Mouse (Mus musculus): Measurements from ENCODE around the gene Rhbdl3. TPM values are rescaled to one million over a fixed set of nuclear protein-coding genes. Genes with fewer than 3 reads are reported as not detected.
A peak's percentile ranks its signal among the peaks of the same experiment; 100 is the strongest.

Gene Rhbdl3
- total RNA-seq, 2 experiments from 2014 or later = 0.21 to 1.2 TPM

DNA sequence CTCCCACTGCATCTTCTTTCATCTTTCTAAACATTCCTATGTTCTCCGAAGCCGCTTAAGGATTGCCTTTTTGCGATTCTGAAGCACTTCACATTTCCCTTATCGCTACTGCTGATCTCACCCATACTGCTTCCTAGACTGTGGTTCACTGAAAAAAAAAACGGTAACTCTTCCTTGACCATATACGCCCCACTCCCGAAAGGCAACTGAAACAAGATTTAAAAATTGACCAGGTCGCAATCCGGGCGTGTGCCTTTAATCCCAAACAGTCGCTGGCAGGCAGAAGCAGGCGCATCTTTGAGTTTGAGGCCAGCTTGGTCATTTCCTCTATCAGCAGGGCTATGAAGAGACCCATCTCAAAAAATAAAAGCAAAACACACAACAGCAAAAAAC lies 81.9 kb downstream of the Rhbdl3 start:
- peak; percentile 5; the same call in 1 of the 2 replicates for ATAC-seq (replicated peaks; ENCODE audit: poor library complexity, severe bottlenecking)

DNA sequence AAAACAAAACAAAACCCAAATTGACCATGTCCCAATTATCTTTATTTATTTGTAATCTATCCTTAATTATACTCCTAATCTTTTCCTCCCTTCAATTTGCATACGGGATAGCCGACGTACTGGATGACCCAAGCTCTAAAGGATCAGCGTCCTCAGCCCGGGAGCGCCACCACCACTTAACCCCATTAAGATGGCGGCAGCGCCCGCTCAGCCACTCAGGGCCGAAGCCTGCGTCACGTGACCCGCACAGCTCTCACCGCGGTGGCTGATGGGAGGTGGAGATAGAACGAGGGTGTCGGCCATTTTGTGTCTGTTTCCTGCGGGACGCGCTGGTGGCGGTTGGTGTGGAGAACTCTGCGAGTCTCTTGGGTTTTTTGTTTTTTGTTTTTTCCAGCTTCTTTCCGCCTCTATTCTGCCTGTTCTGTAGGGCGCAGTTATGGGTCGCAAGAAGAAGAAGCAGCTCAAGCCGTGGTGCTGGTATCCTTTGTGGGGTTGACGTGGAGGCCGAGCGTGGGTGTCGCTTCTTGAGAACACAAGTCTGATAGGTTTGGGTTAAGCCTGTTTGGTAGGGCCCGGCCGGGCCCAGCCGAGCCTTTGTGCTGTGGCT lies 82.4 kb downstream of the Rhbdl3 start, which contains the start of gene Zfp207:
Gene Zfp207, plus strand, starts transcription at position 261 of the 607 bp plus-strand sequence.
- ATAC-seq (replicated peaks; ENCODE audit: poor library complexity, severe bottlenecking) = peak; percentile 92

DNA sequence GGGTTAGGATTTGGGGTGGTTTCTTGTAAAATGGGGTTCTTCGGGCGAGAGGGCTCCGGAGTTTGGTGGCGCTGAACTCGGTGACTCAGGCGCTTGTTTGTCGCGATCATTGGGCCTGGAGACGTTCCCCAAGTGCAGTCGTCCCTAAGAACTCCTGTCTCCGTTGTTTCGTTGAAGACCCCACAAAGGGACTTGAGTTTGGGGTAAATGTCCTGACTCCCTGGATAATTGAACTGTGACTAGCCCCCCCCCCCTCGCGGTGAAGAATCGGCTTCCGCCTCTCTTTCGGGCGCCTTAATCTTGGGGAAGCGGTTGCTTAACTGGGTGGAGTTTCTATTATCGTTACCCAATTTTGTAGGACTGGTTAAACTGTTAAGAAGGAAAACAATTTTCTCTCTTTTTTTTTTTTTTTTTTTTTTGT lies 82.9 kb downstream of the Rhbdl3 start:
- peak; percentile 64 for ATAC-seq (replicated peaks; ENCODE audit: poor library complexity, severe bottlenecking)

DNA sequence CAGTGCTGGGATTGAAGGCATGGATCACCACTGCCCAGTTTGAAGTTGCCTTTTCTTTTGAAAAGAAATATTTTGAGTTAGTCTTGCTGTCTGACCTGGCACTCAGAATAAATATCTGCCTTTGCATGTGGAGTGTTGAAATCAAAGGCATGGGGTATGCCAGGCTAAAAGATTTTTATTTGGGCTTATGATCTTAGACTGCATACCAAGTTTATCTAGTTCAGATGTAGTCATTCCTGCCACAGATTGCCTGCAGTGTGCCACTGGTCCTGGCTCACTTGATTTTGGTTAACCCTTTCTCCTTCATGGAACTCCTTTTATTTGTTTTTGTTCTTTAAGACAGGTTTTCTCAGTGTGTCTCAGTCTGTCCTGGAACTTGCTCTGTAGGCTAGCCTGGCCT lies 83.7 kb downstream of the Rhbdl3 start:
- no peak for ATAC-seq (replicated peaks; ENCODE audit: poor library complexity, severe bottlenecking)

DNA sequence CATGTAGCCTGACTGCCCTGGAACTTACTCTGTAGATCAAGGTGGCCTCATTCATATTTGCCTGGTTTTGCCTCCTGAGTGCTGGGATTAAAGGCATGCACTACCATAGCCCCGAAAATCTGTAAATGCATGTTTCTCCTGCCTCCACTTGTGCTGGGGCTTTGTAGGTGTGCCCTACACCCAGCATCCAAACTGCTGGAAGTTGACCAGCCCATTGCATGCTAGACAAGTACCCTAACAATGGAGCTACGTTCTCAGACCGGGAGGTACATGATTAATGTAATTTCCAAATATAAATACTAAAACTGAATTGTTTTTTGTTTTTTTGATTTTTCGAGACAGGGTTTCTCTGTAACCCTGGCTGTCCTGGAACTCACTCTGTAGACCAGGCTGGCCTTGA lies 84.3 kb downstream of the Rhbdl3 start:
- no peak for ATAC-seq (replicated peaks; ENCODE audit: poor library complexity, severe bottlenecking)

DNA sequence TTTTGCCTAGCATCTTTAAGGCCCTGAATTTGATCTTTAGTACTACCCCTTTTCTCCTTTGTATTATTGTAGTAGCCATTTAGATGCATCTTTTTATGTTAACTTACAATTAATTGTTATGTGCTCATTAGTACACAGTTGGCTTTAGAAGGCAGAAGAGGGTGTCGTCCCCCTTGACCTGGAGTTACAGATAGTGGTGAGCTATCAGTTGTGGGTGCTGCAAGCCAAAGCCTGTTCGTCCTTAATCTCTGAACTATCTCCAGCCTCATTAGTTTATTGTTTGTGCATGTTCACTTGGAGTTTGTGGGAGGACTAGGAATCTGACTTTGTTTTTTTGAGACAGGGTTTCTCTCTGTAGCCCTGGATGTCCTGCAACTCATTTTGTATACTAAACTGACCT lies 86.1 kb downstream of the Rhbdl3 start:
- no peak for ATAC-seq (replicated peaks; ENCODE audit: poor library complexity, severe bottlenecking)

DNA sequence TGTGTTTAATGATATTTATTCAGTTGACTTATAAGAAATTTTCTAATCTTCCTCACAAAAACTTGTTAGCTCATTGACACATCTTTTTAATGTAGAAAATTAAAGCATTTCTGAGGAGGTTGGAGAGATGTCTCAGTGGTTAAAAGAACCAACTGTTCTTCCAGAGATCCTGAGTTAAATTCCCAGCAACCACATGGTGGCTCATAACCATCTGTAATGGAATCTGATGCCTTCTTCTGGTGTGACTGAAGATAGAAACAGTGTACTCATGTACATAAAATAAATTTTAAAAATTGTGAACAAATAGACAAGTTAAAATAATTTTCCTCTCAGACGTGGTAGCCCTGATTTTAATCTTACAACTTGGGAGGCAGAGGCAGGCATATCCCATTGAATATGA lies 89.2 kb downstream of the Rhbdl3 start:
- no peak for ATAC-seq (replicated peaks; ENCODE audit: poor library complexity, severe bottlenecking)

DNA sequence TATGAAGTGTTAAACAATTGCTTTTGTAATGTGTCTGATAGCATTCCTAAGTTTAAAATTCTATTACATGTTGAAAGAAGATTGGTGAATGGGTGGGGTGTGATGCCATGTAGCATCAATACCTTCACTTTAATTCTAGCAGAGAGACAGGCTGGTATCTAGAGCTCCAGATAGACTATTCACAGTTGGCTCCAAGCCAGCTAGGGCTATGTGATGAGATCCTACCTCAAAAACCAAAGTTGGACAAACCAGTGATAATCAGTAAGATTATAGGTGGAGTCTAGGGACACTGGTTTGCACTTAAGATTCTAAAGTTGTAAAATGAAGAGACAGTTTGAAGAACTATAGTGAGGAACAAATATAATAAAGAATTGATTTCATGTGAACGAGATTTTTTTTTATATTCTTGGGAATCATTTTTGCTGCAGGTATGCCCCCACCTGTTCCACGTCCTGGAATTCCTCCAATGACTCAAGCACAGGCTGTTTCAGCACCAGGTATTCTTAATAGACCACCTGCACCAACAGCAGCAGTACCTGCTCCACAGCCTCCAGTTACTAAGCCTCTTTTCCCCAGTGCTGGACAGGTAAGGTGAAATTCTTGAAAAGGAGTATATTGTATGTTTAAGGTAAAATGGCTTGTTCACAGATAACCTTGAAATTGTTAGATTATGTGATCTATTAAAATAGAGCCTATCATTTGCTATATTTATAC lies 90.9 kb downstream of the Rhbdl3 start:
- no peak for ATAC-seq (replicated peaks; ENCODE audit: poor library complexity, severe bottlenecking)

DNA sequence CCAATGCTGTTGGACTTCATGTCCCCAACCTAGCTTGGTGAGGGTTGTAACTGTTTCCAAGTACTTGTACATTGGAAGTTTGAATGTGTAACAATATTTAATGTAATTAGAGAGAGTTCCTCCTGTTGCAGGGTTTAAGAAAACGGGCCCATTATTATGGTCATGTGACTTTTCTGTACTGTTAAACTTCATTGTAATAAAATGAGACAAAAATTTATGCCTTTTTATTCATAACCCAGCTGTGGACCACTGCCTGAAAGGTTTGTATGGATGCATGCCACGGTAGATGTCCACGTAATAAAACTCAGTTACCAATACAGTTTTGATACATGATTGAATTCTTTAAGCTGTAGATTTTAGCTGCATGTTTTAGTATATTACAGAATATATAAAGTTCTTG lies 95.2 kb downstream of the Rhbdl3 start:
- no peak for ATAC-seq (replicated peaks; ENCODE audit: poor library complexity, severe bottlenecking)

DNA sequence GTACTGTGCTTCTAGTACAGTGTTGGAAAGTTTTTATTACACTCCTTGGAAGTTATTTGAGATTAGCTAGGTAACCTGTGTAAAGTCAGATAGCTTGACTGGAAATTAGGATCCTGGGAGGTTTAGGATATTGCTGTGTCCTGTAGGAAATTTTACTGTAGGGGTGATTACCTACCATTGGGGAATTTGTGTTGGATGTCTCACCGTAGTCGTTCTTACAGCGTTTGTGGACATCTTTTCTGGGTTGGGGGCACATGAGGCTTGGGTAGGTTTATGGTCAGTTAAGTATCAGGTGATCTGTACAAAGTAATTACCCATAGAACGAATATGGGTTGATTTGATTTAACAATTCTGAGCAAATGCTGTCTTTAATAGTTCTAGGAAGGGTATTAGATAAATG lies 95.9 kb downstream of the Rhbdl3 start:
- ATAC-seq (replicated peaks; ENCODE audit: poor library complexity, severe bottlenecking) = no peak

Other genes starting within 250 kb of the Rhbdl3 start
- gene Crlf3, start 219.9 kb upstream of the Rhbdl3 start, total RNA-seq (2014; fragmentation: Nextera tagmentation) = 85.9 and 104 TPM in 2 replicates
- gene Crlf3, start 219.9 kb upstream of the Rhbdl3 start, total RNA-seq (2017) = 95.3 and 97.5 TPM in 2 replicates
- gene Atad5, start 211.5 kb upstream of the Rhbdl3 start, total RNA-seq (2014; fragmentation: Nextera tagmentation) = 29.5 and 45.3 TPM in 2 replicates
- gene Atad5, start 211.5 kb upstream of the Rhbdl3 start, total RNA-seq (2017) = 34.5 and 37.3 TPM in 2 replicates
- gene Tefm, start 158.7 kb upstream of the Rhbdl3 start, total RNA-seq (2014; fragmentation: Nextera tagmentation) = 23.9 and 27.3 TPM in 2 replicates
- 23.1 and 23.8 TPM in 2 replicates for gene Tefm, start 158.7 kb upstream of the Rhbdl3 start, total RNA-seq (2017)
- not detected in 2 replicates for gene Adap2, start 146.8 kb upstream of the Rhbdl3 start, total RNA-seq (2014; fragmentation: Nextera tagmentation)
- gene Adap2, start 146.8 kb upstream of the Rhbdl3 start, total RNA-seq (2017) = not detected in 2 replicates
- 11.1 and 11.8 TPM in 2 replicates for gene Rnf135, start 117.1 kb upstream of the Rhbdl3 start, total RNA-seq (2014; fragmentation: Nextera tagmentation)
- gene Rnf135, start 117.1 kb upstream of the Rhbdl3 start, total RNA-seq (2017) = 3.3 and 6.4 TPM in 2 replicates
- gene Rhot1, start 91.9 kb upstream of the Rhbdl3 start, total RNA-seq (2014; fragmentation: Nextera tagmentation) = 49.8 and 54.1 TPM in 2 replicates
- 44.8 and 58.0 TPM in 2 replicates for gene Rhot1, start 91.9 kb upstream of the Rhbdl3 start, total RNA-seq (2017)
- 6.4 and 11.8 TPM in 2 replicates for gene 5730455P16Rik, start 77.1 kb downstream of the Rhbdl3 start, total RNA-seq (2014; fragmentation: Nextera tagmentation)
- 10.1 and 12.5 TPM in 2 replicates for gene 5730455P16Rik, start 77.1 kb downstream of the Rhbdl3 start, total RNA-seq (2017)
- gene Zfp207, start 82.4 kb downstream of the Rhbdl3 start, total RNA-seq (2014; fragmentation: Nextera tagmentation) = 278 and 343 TPM in 2 replicates
- 250 and 268 TPM in 2 replicates for gene Zfp207, start 82.4 kb downstream of the Rhbdl3 start, total RNA-seq (2017)
- gene Psmd11, start 127.7 kb downstream of the Rhbdl3 start, total RNA-seq (2014; fragmentation: Nextera tagmentation) = 84.0 and 106 TPM in 2 replicates
- gene Psmd11, start 127.7 kb downstream of the Rhbdl3 start, total RNA-seq (2017) = 62.6 and 72.7 TPM in 2 replicates
- gene Cdk5r1, start 176.1 kb downstream of the Rhbdl3 start, total RNA-seq (2014; fragmentation: Nextera tagmentation) = 6.2 and 6.3 TPM in 2 replicates
- 11.0 and 15.1 TPM in 2 replicates for gene Cdk5r1, start 176.1 kb downstream of the Rhbdl3 start, total RNA-seq (2017)

All from granulocyte monocyte progenitor cell, adult 5-6 weeks (primary cell).